Mouse (Mus musculus): ENCODE data around the gene Prmt8. TPM values are rescaled to one million over a fixed set of nuclear protein-coding genes. Genes with fewer than 3 reads are reported as not detected.

Prmt8 gene
- polyA plus RNA-seq (2014; fragmentation: Illumina TruSeq; extraction: RNeasy Lipid Tissue Mini Kit (QIAGEN cat#74804); ENCODE audit: low read depth, low replicate concordance): 0.16 TPM

DNA sequence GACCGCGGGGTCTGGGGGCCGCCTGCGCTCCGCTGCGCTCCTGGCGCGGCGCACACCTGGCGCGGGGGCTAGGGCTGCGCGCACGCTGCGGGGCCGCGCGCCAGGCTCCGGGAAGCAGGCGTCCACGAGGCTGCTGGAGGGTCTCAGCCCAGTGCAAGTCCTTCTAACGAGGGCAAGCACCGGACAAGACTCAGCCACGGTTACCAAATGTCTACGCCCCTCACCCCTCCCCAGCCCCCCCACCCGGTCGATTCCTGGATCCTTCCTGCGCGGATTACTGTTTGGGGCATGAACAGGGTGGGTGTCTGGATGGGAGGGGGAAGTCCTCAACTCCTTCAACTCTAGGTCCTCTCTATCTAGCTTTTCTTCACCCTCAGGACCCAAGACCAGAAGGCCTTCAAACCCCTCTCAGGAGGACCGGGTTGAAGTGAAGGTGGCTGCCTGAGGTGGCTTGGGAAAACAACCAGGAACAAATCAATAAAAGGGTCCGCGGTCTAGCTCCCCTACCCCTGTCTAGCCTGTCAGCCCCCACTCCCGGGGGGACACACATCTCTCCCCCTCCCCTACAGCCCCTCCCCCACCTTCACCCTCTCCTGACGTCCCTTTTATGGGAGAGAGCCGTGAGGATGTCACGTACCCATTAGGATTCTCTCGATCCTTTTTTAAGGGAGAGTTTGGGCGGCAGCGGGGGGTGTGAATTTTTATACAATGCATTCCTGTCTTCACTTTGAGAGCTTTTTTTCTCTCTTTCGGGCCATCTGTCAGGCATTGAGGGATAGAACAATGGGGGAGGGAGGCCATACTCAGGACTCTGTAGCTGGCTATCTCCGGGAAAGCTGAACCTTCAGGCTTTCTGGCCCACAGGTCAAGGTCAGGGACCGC, at the start of gene Prmt8:
Prmt8 (minus strand) TSS at position 198 of the 882 bp plus-strand sequence.

Other genes starting within 250 kb of the Prmt8 start
- 43.8 TPM for gene Cracr2a, start 208.1 kb downstream of the Prmt8 start, polyA plus RNA-seq (2014; fragmentation: Illumina TruSeq; extraction: RNeasy Lipid Tissue Mini Kit (QIAGEN cat#74804); ENCODE audit: low read depth, low replicate concordance)
- gene Tspan11, start 118.1 kb upstream of the Prmt8 start, polyA plus RNA-seq (2014; fragmentation: Illumina TruSeq; extraction: RNeasy Lipid Tissue Mini Kit (QIAGEN cat#74804); ENCODE audit: low read depth, low replicate concordance): 0.19 TPM